Mouse (Mus musculus) kidney, embryonic 16.5 days (tissue): ENCODE data around the gene Vmn1r55. TPM values are rescaled to one million over a fixed set of nuclear protein-coding genes. Genes with fewer than 3 reads are reported as not detected.

ENCODE experiments used
- ATAC-seq: fragments of 200-750 bp; cut with Nextera tagmentation; 2 replicates; pipeline ENCODE4 v1.8.0; 2017; ENCODE audit warnings: moderate TSS enrichment; ENCODE audit not compliant: low FRiP score, low TSS enrichment
- H3K27ac ChIP-seq: fragments of 300-500 bp; sonication (generic); 2 replicates; pipeline ENCODE4 v1.5.1; 2014; ENCODE audit warnings: low read length
- H3K27me3 ChIP-seq: fragments of 300-500 bp; sonication (generic); 2 replicates; pipeline ENCODE4 v1.6.1; 2014; ENCODE audit warnings: low read length, control low read depth, mixed read lengths; ENCODE audit not compliant: insufficient read depth
- H3K36me3 ChIP-seq: fragments of 300-500 bp; sonication (generic); 2 replicates; pipeline ENCODE4 v1.6.1; 2014; ENCODE audit warnings: low read length, control low read depth, mixed read lengths; ENCODE audit not compliant: insufficient read depth
- H3K4me1 ChIP-seq: fragments of 300-500 bp; sonication (generic); 2 replicates; pipeline ENCODE4 v1.6.1; 2014; ENCODE audit warnings: low read length, control low read depth, mixed read lengths; ENCODE audit not compliant: insufficient read depth
- H3K4me2 ChIP-seq: fragments of 300-500 bp; sonication (generic); replicated peaks from 2 replicates; pipeline ENCODE4 v1.6.1; 2014; ENCODE audit warnings: low read depth, low read length
- H3K4me3 ChIP-seq: fragments of 300-500 bp; sonication (generic); 2 replicates; pipeline ENCODE4 v1.5.1; 2014; ENCODE audit warnings: mild to moderate bottlenecking, low read length
- H3K9ac ChIP-seq: fragments of 300-500 bp; sonication (generic); replicated peaks from 2 replicates; pipeline ENCODE4 v1.6.1; 2014; ENCODE audit warnings: low read length
- H3K9me3 ChIP-seq: fragments of 300-500 bp; sonication (generic); 2 replicates; pipeline ENCODE4 v1.6.1; 2016; ENCODE audit warnings: low read length, control low read depth
- WGBS: fragments of 180-500 bp; shearing (Covaris S2); extraction: QIAGEN DNeasy Blood & Tissue Kit; methylation state at CpG from one replicate; pipeline ENCODE4 v1.1.7; 2014; 5-methylcytosine and 5-hydroxymethylcytosine counted together
- polyA plus RNA-seq: library from polyadenylated mRNA; unstranded; fragments of >200 nt; fragmentation: Nextera tagmentation; extraction: Ambion mirVana; gene quantifications from 2 replicates; pipeline ENCODE4 v1.2.1, GENCODE M21; 2015

The Vmn1r55 gene
- polyA plus RNA-seq, 1 experiment from 2014 or later, result not detected

GRCm38 (mm10) chr7:5101066-5101663, 48.3 kb downstream of the Vmn1r55 start:
- H3K9ac ChIP-seq, result no peak overlapping the region
- no peak overlapping the region for H3K4me3 ChIP-seq
- peak; percentile 62; the same call in 1 of the 2 replicates for ATAC-seq
- H3K27ac ChIP-seq, result no peak overlapping the region
- WGBS, result 81% methylated on average over 10 of the region's 10 CpGs
- peaks cover 29% of the 10 kb centered on the region for H3K36me3 ChIP-seq
- no peaks in the 10 kb centered on the region for H3K4me1 ChIP-seq
- H3K9me3 ChIP-seq, result no peaks in the 10 kb centered on the region
- no peak overlapping the region for H3K4me2 ChIP-seq
- no peaks in the 10 kb centered on the region for H3K27me3 ChIP-seq

DNA sequence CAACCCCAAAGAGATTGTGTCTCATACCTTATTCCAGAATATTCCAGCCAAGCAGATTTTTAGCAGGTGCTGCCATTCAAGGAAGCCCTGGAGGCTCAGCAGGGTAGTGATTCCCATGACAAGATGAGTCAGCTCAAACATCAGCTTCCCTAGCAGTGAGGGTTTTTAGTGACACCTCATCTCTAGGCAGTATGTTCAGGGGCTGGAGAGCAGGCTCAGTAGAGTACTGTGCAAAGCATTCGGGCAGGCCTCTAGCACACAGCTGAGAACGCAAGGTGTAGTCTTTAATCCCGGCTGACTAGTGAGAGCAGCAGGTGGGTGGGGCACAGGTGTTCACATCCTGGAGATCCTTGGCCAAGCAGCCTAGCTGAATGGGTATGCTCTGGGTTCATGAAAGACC, 49.7 kb downstream of the Vmn1r55 start:
- H3K27ac ChIP-seq, result no peak overlapping the region
- H3K36me3 ChIP-seq, result peaks cover 43% of the 10 kb centered on the region
- no peaks in the 10 kb centered on the region for H3K27me3 ChIP-seq
- 77% methylated on average over 3 of the region's 3 CpGs for WGBS
- no peak overlapping the region for H3K9ac ChIP-seq
- no peaks in the 10 kb centered on the region for H3K4me1 ChIP-seq
- no peak overlapping the region for H3K4me3 ChIP-seq
- no peaks in the 10 kb centered on the region for H3K9me3 ChIP-seq
- ATAC-seq, result no peak
- H3K4me2 ChIP-seq, result no peak overlapping the region

DNA sequence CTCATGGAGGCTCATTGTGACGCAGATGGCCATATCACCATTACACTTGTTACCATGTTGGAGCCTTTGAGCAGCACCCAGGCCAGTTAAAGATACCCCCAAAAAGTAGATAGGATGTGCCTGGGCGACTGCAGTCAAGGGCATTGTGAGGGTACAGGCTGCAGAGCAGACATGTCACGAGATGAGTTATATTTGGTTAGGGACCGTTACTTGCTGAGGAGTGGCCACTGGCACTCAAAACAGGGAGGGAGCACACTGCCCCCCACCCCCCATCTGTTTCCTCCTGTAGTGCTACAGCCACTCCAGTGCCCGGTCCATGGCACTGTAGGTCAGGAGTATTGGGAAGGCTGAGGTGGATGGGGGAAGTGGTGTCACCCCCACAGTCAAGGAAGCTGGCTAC, 50.7 kb downstream of the Vmn1r55 start:
- Histone ChIP-seq H3K4me3 (no peak overlapping the region), H3K9ac (no peak overlapping the region), H3K4me2 (no peak overlapping the region), H3K27ac (no peak overlapping the region), H3K36me3 (peaks cover 48% of the 10 kb centered on the region), H3K27me3 (no peaks in the 10 kb centered on the region), H3K4me1 (no peaks in the 10 kb centered on the region), H3K9me3 (no peaks in the 10 kb centered on the region)
- no peak for ATAC-seq
- WGBS, result 89% methylated on average over 5 of the region's 5 CpGs

DNA sequence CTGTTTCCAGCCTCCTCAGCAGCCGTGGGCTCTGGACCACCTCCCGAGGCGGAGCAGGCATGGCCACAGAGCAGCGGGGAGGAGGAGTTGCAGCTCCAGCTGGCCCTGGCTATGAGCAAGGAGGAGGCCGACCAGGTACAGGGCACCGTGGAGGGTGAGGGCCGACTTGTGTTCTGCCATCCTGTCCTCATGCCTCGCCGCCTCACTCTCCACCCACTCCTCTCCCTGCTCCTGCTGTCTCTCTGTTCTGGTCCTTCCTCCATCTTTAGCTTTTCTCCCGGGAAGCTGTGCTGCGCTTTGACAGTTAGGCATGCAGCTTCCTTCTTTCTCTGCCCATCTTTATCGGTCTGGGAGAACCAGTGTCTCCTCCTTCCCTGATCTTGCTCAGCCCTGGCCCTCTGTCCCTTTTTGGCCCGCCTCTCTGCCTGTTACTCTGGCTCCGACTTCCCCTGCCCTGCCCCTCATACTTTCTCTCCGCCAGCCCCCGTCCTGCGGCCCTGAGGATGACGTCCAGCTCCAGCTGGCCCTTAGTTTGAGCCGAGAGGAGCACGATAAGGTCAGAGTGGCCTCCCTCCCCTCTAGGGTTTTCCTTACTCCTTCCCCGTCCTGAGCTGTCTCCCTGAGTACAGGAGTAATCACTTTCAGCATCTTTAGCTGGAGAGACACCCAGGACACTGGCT, 56.5 kb downstream of the Vmn1r55 start:
- H3K9me3 ChIP-seq, result no peaks in the 10 kb centered on the region
- WGBS, result 76% methylated on average over 21 of the region's 21 CpGs
- H3K36me3 ChIP-seq, result peaks cover 72% of the 10 kb centered on the region
- H3K4me1 ChIP-seq, result no peaks in the 10 kb centered on the region
- no peak overlapping the region for H3K4me3 ChIP-seq
- H3K4me2 ChIP-seq, result no peak overlapping the region
- no peak overlapping the region for H3K9ac ChIP-seq
- ATAC-seq, result 0 out of 2 replicates have a peak, but pooled peaks have one; percentile 24
- no peaks in the 10 kb centered on the region for H3K27me3 ChIP-seq
- H3K27ac ChIP-seq, result no peak overlapping the region

DNA sequence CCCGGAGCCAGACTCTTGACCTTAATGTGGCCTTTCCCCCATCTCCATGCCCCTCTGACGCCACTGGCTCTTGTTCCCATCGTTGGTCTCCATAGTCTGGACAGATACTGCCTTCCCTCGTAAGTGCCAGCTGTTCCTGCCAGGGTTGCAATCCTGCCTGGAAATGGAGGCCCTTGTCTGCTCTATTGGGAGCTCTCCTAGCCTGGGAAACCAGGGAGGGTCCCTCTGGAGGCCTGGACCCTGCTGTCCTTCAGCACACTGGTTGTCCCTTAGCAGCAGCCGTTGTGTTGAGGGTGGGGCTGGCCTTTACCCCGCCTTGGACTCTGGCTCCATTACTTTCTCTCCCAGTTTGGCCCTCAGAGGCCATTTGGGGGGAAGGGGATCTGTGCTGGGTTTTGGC, 57.1 kb downstream of the Vmn1r55 start:
- Histone ChIP-seq H3K4me1 (no peaks in the 10 kb centered on the region), H3K4me2 (no peak overlapping the region), H3K27me3 (no peaks in the 10 kb centered on the region), H3K4me3 (no peak overlapping the region), H3K9me3 (no peaks in the 10 kb centered on the region), H3K9ac (no peak overlapping the region), H3K27ac (no peak overlapping the region), H3K36me3 (peaks cover 66% of the 10 kb centered on the region)
- no peak for ATAC-seq
- WGBS, result 82% methylated on average over 6 of the region's 6 CpGs

DNA sequence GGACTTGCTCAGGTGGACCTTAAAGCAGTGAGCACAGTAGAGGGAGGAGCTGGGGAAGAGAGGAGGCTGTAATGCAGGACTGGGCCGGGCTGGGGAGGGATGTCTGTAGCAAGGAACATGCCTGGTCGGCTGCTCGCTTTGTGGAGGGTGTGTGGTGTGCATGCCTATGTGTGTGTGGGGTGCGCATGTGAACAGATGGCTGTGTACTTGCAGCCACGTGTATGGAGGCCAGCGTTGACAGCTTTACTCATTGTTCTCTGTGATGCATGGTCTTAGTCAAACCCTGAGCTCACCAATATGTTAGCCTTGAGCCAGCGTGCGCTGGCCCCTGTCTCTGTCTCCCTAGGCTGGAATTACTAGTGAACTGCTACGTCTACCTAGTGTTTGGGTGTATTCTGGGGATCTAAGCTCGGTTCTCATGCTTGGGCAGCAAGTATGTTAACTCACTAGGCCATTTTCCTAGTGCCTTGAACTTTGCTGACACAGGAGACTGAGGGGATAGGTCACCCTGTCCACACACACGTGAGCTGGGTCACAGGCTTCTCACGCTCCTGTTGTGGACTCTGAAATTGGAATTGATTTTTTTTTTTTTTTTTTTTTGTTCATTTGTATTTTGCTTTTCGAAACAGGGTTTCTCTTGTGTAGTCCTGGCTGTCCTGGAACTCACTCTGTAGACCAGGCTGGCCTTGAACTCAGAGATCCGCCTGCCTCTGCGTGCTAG, 58.3 kb downstream of the Vmn1r55 start:
- Histone ChIP-seq H3K9me3 (no peaks in the 10 kb centered on the region), H3K4me2 (no peak overlapping the region), H3K9ac (no peak overlapping the region), H3K27ac (no peak overlapping the region), H3K4me3 (no peak overlapping the region), H3K36me3 (peaks cover 56% of the 10 kb centered on the region), H3K27me3 (no peaks in the 10 kb centered on the region), H3K4me1 (0 out of 2 replicates have a peak, but pooled peaks cover 4% of the 10 kb centered on the region)
- ATAC-seq, result no peak
- 94% methylated on average over 15 of the region's 15 CpGs for WGBS

DNA sequence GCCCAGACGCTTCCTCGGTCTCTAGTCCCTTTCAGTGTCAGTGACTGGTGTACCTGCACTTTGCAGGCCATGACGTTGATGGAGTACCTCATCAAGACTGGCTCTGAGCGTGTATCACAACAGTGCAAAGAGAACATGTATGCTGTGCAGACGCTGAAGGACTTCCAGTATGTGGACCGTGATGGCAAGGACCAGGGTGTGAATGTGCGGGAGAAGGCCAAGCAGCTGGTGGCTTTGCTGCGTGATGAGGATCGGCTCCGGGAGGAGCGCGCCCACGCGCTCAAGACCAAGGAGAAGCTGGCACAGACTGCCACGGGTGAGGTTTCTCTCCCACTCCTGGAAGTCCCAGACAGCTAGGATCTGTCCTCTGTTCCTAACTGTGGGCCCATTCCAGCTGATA, 59.6 kb downstream of the Vmn1r55 start:
- Histone ChIP-seq H3K27ac (no peak overlapping the region), H3K9me3 (no peaks in the 10 kb centered on the region), H3K4me1 (0 out of 2 replicates have a peak, but pooled peaks cover 4% of the 10 kb centered on the region), H3K4me2 (no peak overlapping the region), H3K36me3 (peaks cover 54% of the 10 kb centered on the region), H3K9ac (no peak overlapping the region), H3K4me3 (no peak overlapping the region), H3K27me3 (no peaks in the 10 kb centered on the region)
- 92% methylated on average over 15 of the region's 15 CpGs for WGBS
- ATAC-seq, result no peak

- Histone ChIP-seq H3K27me3 (no peaks in the 10 kb centered on the region), H3K9me3 (no peaks in the 10 kb centered on the region), H3K4me1 (0 out of 2 replicates have a peak, but pooled peaks cover 4% of the 10 kb centered on the region), H3K4me2 (no peak overlapping the region), H3K27ac (no peak overlapping the region), H3K9ac (no peak overlapping the region), H3K36me3 (peaks cover 52% of the 10 kb centered on the region), H3K4me3 (no peak overlapping the region)
- WGBS, result 75% methylated on average over 4 of the region's 4 CpGs
- no peak for ATAC-seq
Measured at GRCm38 (mm10) chr7:5087886-5088285, 61.6 kb downstream of the Vmn1r55 start.

DNA sequence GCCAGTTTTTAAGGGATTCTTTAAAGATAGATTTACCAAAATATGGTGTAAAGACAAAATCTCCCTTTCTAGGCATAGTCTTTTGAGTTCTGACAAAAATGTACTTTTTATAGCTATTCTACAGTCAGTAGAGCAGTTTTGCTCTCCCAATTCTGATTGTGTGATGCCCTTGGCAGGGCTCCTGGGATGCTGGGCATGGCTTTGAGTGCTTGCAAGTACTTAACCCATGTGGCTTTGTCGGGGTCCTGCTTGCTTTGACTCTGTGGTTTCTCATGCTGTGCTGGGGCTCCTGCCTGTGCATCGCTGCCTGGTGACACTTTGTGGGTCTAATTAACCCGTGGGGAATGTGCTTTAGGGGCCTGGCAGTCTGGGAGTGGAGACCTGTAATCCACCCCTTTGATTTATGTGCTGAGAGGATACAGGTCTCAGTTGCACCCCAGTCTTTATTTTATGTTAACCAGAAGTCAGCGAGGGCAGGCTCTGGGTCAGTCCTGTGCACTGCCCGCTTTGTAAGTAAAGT, 62.5 kb downstream of the Vmn1r55 start:
- Histone ChIP-seq H3K9me3 (no peaks in the 10 kb centered on the region), H3K4me2 (no peak overlapping the region), H3K27me3 (no peaks in the 10 kb centered on the region), H3K36me3 (peaks cover 43% of the 10 kb centered on the region), H3K4me1 (0 out of 2 replicates have a peak, but pooled peaks cover 4% of the 10 kb centered on the region), H3K27ac (no peak overlapping the region), H3K9ac (0 out of 2 replicates have a peak overlapping the region, but pooled peaks have one; percentile 23), H3K4me3 (no peak overlapping the region)
- 35% methylated on average over 5 of the region's 5 CpGs for WGBS
- no peak for ATAC-seq
